Mouse (Mus musculus): ENCODE measurements around the gene Zer1. TPM values are rescaled to one million over a fixed set of nuclear protein-coding genes. Genes with fewer than 3 reads are reported as not detected.
A peak's percentile ranks its signal among the peaks of the same experiment; 100 is the strongest.

Gene Zer1
- total and polyA plus RNA-seq, 2 experiments from 2014 or later, result 10.3 to 70.2 TPM

DNA sequence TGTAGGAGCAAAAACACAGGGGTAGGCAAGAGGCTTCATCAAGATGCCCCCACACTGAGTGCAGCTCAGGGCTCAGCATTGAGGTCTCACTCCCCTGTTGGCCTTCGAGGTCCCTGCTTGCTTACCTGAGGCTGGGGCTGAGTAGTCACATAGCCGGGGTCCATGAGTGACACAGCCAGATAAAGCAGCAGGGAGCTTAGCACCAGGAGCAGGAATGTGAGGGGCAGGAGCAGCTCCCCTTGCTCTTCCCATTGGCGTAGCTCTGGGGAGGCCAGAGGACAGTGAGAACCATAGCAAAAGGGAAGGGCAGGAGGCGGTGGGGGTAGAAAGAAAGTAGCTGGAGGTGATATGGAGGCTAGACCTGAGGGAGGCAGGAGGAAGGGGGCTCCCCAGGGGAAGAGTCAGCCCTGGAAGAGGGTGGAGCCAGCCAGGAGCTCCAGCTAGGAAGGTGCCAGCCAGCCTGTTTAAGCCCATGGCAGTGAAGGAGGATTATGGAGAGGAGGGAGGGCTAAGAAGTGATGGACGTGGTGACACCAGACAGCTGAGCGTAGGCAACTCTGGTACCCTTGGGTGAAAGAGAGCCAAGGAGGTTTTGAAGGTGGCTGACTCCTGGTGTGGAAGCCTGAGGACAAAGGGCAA lies 32.0 kb downstream of the Zer1 start:
- no peak for ATAC-seq
- 59% methylated on average over 6 of the region's 6 CpGs for WGBS
- no peak for DNase-seq

GRCm38 (mm10) chr2:30091521-30091920 lies 32.9 kb downstream of the Zer1 start:
- DNase-seq (no peak), ATAC-seq (no peak)
- Histone ChIP-seq H3K9ac (no peak overlapping the region), H3K36me3 (ENCODE audit: insufficient read depth) (peaks cover 10% of the 10 kb centered on the region; the same call in 1 of the 2 replicates), H3K9me3 (ENCODE audit: low read length) (no peaks in the 10 kb centered on the region), H3K4me3 (ENCODE audit: low read depth, low read length) (no peak overlapping the region), H3K4me1 (ENCODE audit: insufficient read depth) (no peaks in the 10 kb centered on the region), H3K4me2 (ENCODE audit: low read depth) (no peak overlapping the region), H3K27me3 (ENCODE audit: insufficient read depth, low read length) (no peaks in the 10 kb centered on the region), H3K27ac (ENCODE audit: low read depth, low read length) (no peak overlapping the region)
- 95% methylated on average over 12 of the region's 12 CpGs for WGBS
- no peak for TF ChIP-seq CTCF (IDR thresholded peaks at IDR 0.05; ENCODE audit: low read depth)

More for the DNA sequence above, 32.0 kb downstream of the Zer1 start:
- Histone ChIP-seq H3K4me1 (ENCODE audit: insufficient read depth) (no peaks in the 10 kb centered on the region), H3K4me3 (ENCODE audit: low read depth, low read length) (no peak overlapping the region), H3K27ac (ENCODE audit: low read depth, low read length) (no peak overlapping the region), H3K9ac (no peak overlapping the region), H3K27me3 (ENCODE audit: insufficient read depth, low read length) (no peaks in the 10 kb centered on the region), H3K9me3 (ENCODE audit: low read length) (no peaks in the 10 kb centered on the region), H3K4me2 (ENCODE audit: low read depth) (peak overlapping the region; percentile 89; the same call in 1 of the 2 replicates), H3K36me3 (ENCODE audit: insufficient read depth) (peaks cover 18% of the 10 kb centered on the region)
- TF ChIP-seq CTCF (IDR thresholded peaks at IDR 0.05; ENCODE audit: low read depth), result no peak

DNA sequence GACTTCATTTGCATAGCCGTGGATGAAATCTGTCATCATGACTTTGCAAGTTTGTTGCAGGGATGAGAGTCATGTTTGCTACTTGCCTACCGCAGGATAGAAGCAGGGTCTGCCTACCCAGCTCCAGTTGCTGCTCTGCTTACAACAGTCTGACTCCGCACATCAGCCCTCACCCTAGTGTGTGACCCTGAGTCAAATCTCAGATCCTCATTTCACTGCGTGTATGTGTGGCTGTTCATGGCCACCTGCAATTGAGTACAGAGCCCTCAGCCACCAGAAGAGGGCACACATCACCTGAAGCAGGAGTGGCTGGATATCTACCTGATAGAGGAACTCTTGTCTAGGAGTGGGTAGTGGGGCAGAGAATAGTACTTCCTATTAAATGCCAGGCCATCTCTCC lies 37.1 kb downstream of the Zer1 start:
- no peak overlapping the region for H3K27ac ChIP-seq (ENCODE audit: low read depth, low read length)
- no peak for DNase-seq
- peaks cover 6% of the 10 kb centered on the region; the same call in 1 of the 2 replicates for H3K36me3 ChIP-seq (ENCODE audit: insufficient read depth)
- no peaks in the 10 kb centered on the region for H3K4me1 ChIP-seq (ENCODE audit: insufficient read depth)
- H3K4me2 ChIP-seq (ENCODE audit: low read depth), result no peak overlapping the region
- H3K9ac ChIP-seq, result no peak overlapping the region
- H3K4me3 ChIP-seq (ENCODE audit: low read depth, low read length), result no peak overlapping the region
- WGBS, result 93% methylated on average over 4 of the region's 4 CpGs
- ATAC-seq, result no peak
- no peak for TF ChIP-seq CTCF (IDR thresholded peaks at IDR 0.05; ENCODE audit: low read depth)
- H3K27me3 ChIP-seq (ENCODE audit: insufficient read depth, low read length), result no peaks in the 10 kb centered on the region
- no peaks in the 10 kb centered on the region for H3K9me3 ChIP-seq (ENCODE audit: low read length)

DNA sequence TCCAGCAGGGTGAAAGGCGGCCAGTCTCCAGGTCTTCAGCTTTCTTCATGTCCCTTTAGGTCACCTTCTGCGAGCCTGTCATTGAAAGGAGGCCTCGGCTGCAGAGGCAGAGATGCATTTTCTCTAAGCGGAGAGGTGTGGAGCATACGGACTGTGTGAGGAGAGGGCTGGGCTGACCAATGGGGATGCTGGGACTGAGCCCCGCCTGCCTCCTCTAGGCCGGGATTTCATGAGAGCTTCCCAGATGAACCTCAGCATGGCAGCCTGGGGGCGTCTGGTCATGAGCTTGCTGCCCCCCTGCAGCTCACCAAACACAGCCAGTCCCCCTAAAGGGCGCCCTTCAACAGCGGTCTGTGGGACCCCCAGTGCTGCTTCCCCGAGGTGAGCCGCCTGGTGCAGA lies 39.8 kb downstream of the Zer1 start:
- no peak overlapping the region for H3K4me3 ChIP-seq (ENCODE audit: low read depth, low read length)
- no peaks in the 10 kb centered on the region for H3K27me3 ChIP-seq (ENCODE audit: insufficient read depth, low read length)
- H3K9ac ChIP-seq, result no peak overlapping the region; the same call in 1 of the 2 replicates
- no peaks in the 10 kb centered on the region for H3K4me1 ChIP-seq (ENCODE audit: insufficient read depth)
- peak overlapping the region; percentile 35 for H3K4me2 ChIP-seq (ENCODE audit: low read depth)
- peak; percentile 65 for ATAC-seq
- DNase-seq, result no peak
- WGBS, result 13% methylated on average over 12 of the region's 12 CpGs
- no peak for TF ChIP-seq CTCF (IDR thresholded peaks at IDR 0.05; ENCODE audit: low read depth)
- no peaks in the 10 kb centered on the region for H3K9me3 ChIP-seq (ENCODE audit: low read length)
- no peak overlapping the region for H3K27ac ChIP-seq (ENCODE audit: low read depth, low read length)
- H3K36me3 ChIP-seq (ENCODE audit: insufficient read depth), result no peaks in the 10 kb centered on the region

GRCm38 (mm10) chr2:30084113-30084512 lies 40.3 kb downstream of the Zer1 start:
- H3K4me1 ChIP-seq (ENCODE audit: insufficient read depth), result no peaks in the 10 kb centered on the region
- no peak for ATAC-seq
- H3K36me3 ChIP-seq (ENCODE audit: insufficient read depth), result no peaks in the 10 kb centered on the region
- no peak for DNase-seq
- TF ChIP-seq CTCF (IDR thresholded peaks at IDR 0.05; ENCODE audit: low read depth), result no peak
- no peaks in the 10 kb centered on the region for H3K9me3 ChIP-seq (ENCODE audit: low read length)
- WGBS, result 49% methylated on average over 5 of the region's 5 CpGs
- H3K4me3 ChIP-seq (ENCODE audit: low read depth, low read length), result no peak overlapping the region
- no peak overlapping the region for H3K27ac ChIP-seq (ENCODE audit: low read depth, low read length)
- 0 out of 2 replicates have a peak overlapping the region, but pooled peaks have one; percentile 35 for H3K4me2 ChIP-seq (ENCODE audit: low read depth)
- no peaks in the 10 kb centered on the region for H3K27me3 ChIP-seq (ENCODE audit: insufficient read depth, low read length)
- no peak overlapping the region for H3K9ac ChIP-seq

GRCm38 (mm10) chr2:30080181-30080800 lies 44.1 kb downstream of the Zer1 start:
- 90% methylated on average over 15 of the region's 15 CpGs for WGBS
- H3K4me2 ChIP-seq (ENCODE audit: low read depth), result no peak overlapping the region
- no peak overlapping the region for H3K4me3 ChIP-seq (ENCODE audit: low read depth, low read length)
- DNase-seq (no peak), ATAC-seq (no peak)
- H3K27ac ChIP-seq (ENCODE audit: low read depth, low read length), result no peak overlapping the region
- H3K27me3 ChIP-seq (ENCODE audit: insufficient read depth, low read length), result no peaks in the 10 kb centered on the region
- H3K9ac ChIP-seq, result no peak overlapping the region
- no peaks in the 10 kb centered on the region for H3K4me1 ChIP-seq (ENCODE audit: insufficient read depth)
- H3K36me3 ChIP-seq (ENCODE audit: insufficient read depth), result no peaks in the 10 kb centered on the region
- no peak for TF ChIP-seq CTCF (IDR thresholded peaks at IDR 0.05; ENCODE audit: low read depth)
- H3K9me3 ChIP-seq (ENCODE audit: low read length), result no peaks in the 10 kb centered on the region

DNA sequence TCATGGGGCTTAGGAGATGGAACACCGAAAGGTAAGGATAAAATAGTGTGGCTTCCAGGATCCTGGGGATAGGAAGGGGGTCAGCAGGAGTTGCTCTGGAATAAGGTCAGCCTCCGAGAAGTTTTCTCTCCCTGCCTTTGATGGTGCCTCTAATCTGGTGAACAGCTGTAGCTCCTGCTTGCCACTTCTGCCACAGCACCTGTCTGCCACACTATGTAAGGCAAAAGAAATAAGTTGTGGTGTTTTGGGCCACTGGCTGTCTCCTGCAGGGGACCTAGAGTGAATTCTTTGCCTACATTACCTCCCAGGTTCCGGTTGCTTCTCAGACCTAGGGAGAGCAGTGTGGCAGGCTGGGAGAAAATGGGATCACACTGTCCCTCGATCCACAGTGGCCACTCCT lies 45.6 kb downstream of the Zer1 start:
- TF ChIP-seq CTCF (IDR thresholded peaks at IDR 0.05; ENCODE audit: low read depth), result no peak
- no peaks in the 10 kb centered on the region for H3K9me3 ChIP-seq (ENCODE audit: low read length)
- no peaks in the 10 kb centered on the region for H3K4me1 ChIP-seq (ENCODE audit: insufficient read depth)
- H3K4me3 ChIP-seq (ENCODE audit: low read depth, low read length), result no peak overlapping the region
- peaks cover 10% of the 10 kb centered on the region; the same call in 1 of the 2 replicates for H3K36me3 ChIP-seq (ENCODE audit: insufficient read depth)
- ATAC-seq (no peak), DNase-seq (no peak)
- H3K4me2 ChIP-seq (ENCODE audit: low read depth), result no peak overlapping the region
- H3K27ac ChIP-seq (ENCODE audit: low read depth, low read length), result no peak overlapping the region
- WGBS, result 76% methylated on average over 4 of the region's 4 CpGs
- no peak overlapping the region for H3K9ac ChIP-seq
- H3K27me3 ChIP-seq (ENCODE audit: insufficient read depth, low read length), result no peaks in the 10 kb centered on the region
